Comparison of ENCODE assay signal across 17 mouse cellular contexts in the genomic region with DNA sequence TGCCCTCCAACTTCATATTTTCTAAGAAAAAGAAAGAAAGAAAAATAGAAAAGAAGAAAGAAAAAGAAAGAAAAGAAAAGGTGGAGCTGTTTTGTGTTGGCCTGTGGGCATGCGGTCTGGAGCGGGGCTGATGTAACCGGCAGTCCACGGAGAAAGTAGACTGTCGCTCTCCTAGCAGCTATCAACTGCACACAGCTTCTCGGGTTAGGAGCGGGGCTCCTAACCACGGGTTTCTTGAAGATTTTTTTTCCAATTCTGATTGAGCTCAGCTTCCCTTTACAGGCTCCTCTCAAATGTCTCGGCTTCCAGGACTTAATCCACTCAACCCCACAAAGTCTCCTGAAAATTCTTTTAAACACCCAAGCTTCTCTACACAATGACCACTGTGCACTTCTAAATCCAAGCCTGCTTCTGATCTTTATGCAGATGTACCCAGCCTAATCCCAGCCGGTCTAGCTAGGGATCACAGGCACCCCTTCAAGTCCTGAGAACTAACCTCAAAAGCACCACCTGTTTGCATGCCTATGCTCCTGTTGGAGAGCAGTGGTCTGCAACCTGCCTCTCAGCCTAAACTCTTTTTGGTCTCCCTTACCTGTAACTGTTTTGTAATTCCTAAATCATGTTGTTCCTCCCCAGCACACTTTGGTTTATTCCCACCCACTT. TPM values are rescaled to one million over a fixed set of nuclear protein-coding genes. Genes with fewer than 3 reads are reported as not detected.
A peak's percentile ranks its signal among the peaks of the same experiment; 100 is the strongest.
DNase-seq lines count a peak whose midpoint lies in the region; ATAC-seq and TF ChIP-seq lines count a peak whose summit lies in the region.
"Had no signal": no experiment of that assay in that cellular context is flagged by ENCODE, and none has a peak within 500 bp of the region (broad histone marks: within the 10 kb centered on the region; RNA-seq: fewer than 3 reads in every experiment).

No protein-coding gene starts in this region.

- no peak for TF ChIP-seq CTCF in midbrain, postnatal 0 days (IDR thresholded peaks at IDR 0.05)
- TF ChIP-seq CTCF in liver, embryonic 14.5 days (IDR thresholded peaks at IDR 0.05; ENCODE audit: low read depth) = no peak

- 0 out of 2 replicates have a peak, but pooled peaks have one; percentile 8 for TF ChIP-seq EP300 in liver, embryonic 14.5 days (IDR thresholded peaks at IDR 0.05; ENCODE audit: low read depth)

- H3K27ac ChIP-seq in embryonic facial prominence, embryonic 13.5 days = peak overlapping the region; percentile 62; the same call in 1 of the 2 replicates
- H3K27ac ChIP-seq in embryonic facial prominence, embryonic 10.5 days (replicated peaks) = no peak overlapping the region
- 0 out of 2 replicates have a peak overlapping the region, but pooled peaks have one; percentile 43 for H3K27ac ChIP-seq in midbrain, embryonic 12.5 days (replicated peaks)
- no peak overlapping the region for H3K27ac ChIP-seq in midbrain, postnatal 0 days (ENCODE audit: low read depth, low read length)
- H3K27ac ChIP-seq in liver, embryonic 14.5 days = no peak overlapping the region
- no peak overlapping the region for H3K27ac ChIP-seq in kidney, embryonic 15.5 days
- H3K27ac ChIP-seq: hindbrain, embryonic 10.5 days; kidney, postnatal 0 days; stomach, embryonic 15.5 days had no signal

- no peak overlapping the region for H3K9ac ChIP-seq in embryonic facial prominence, embryonic 13.5 days
- H3K9ac ChIP-seq in midbrain, embryonic 12.5 days (replicated peaks) = no peak overlapping the region
- no peak overlapping the region for H3K9ac ChIP-seq in midbrain, postnatal 0 days (replicated peaks; ENCODE audit: low read length, poor library complexity, severe bottlenecking)
- no peak overlapping the region for H3K9ac ChIP-seq in liver, embryonic 14.5 days (replicated peaks)
- no peak overlapping the region for H3K9ac ChIP-seq in kidney, embryonic 15.5 days
- H3K9ac ChIP-seq: lung, embryonic 14.5 days; stomach, embryonic 15.5 days had no signal

- DNase-seq in embryonic facial prominence, embryonic 10.5 days (ENCODE audit: low spot score) = no peak
- no peak for DNase-seq in midbrain, postnatal 0 days (ENCODE audit: low spot score)
- peak in 1 of 3 experiments; percentile 24 for DNase-seq in liver, embryonic 14.5 days (ENCODE audit: low read depth in 3 of 3, low spot score in 3 of 3)
- DNase-seq in layer of hippocampus, postnatal 14 days (ENCODE audit: low spot score in 2 of 2) = no peak
- DNase-seq in layer of hippocampus, adult 9-10 months (ENCODE audit: low spot score) = no peak
- DNase-seq: adrenal gland, postnatal 25 days; cerebellum, adult 11 months; heart, adult 18-20 months; left cerebral cortex, postnatal 4 days; lung, embryonic 14.5 days had no signal

- H3K36me3 ChIP-seq in embryonic facial prominence, embryonic 13.5 days = peaks cover 19% of the 10 kb centered on the region
- peaks cover 16% of the 10 kb centered on the region for H3K36me3 ChIP-seq in embryonic facial prominence, embryonic 10.5 days (replicated peaks)
- peaks cover 11% of the 10 kb centered on the region for H3K36me3 ChIP-seq in midbrain, embryonic 12.5 days
- H3K36me3 ChIP-seq in midbrain, postnatal 0 days (ENCODE audit: insufficient read depth, low read length) = no peaks in the 10 kb centered on the region
- H3K36me3 ChIP-seq in liver, embryonic 14.5 days (replicated peaks; ENCODE audit: control insufficient read depth, insufficient read depth, low read depth) = no peaks in the 10 kb centered on the region
- peaks cover 15% of the 10 kb centered on the region for H3K36me3 ChIP-seq in kidney, embryonic 15.5 days
- H3K36me3 ChIP-seq: stomach, embryonic 15.5 days had no signal

- no peaks in the 10 kb centered on the region for H3K27me3 ChIP-seq in embryonic facial prominence, embryonic 13.5 days
- no peaks in the 10 kb centered on the region for H3K27me3 ChIP-seq in embryonic facial prominence, embryonic 10.5 days (replicated peaks; ENCODE audit: low read depth, poor library complexity, severe bottlenecking)
- H3K27me3 ChIP-seq in midbrain, embryonic 12.5 days = no peaks in the 10 kb centered on the region
- no peaks in the 10 kb centered on the region for H3K27me3 ChIP-seq in midbrain, postnatal 0 days (ENCODE audit: insufficient read depth, low read length)
- no peaks in the 10 kb centered on the region for H3K27me3 ChIP-seq in liver, embryonic 14.5 days (ENCODE audit: control insufficient read depth, insufficient read depth, low read length)
- H3K27me3 ChIP-seq in kidney, embryonic 15.5 days = no peaks in the 10 kb centered on the region
- H3K27me3 ChIP-seq: stomach, embryonic 15.5 days had no signal

- no peaks in the 10 kb centered on the region for H3K9me3 ChIP-seq in embryonic facial prominence, embryonic 13.5 days
- H3K9me3 ChIP-seq in embryonic facial prominence, embryonic 10.5 days = no peaks in the 10 kb centered on the region
- H3K9me3 ChIP-seq in midbrain, embryonic 12.5 days = no peaks in the 10 kb centered on the region
- no peaks in the 10 kb centered on the region for H3K9me3 ChIP-seq in midbrain, postnatal 0 days (ENCODE audit: low read length)
- H3K9me3 ChIP-seq in liver, embryonic 14.5 days (ENCODE audit: control insufficient read depth, low read length) = no peaks in the 10 kb centered on the region
- no peaks in the 10 kb centered on the region for H3K9me3 ChIP-seq in kidney, embryonic 15.5 days (replicated peaks)
- H3K9me3 ChIP-seq: hindbrain, embryonic 10.5 days; stomach, embryonic 15.5 days had no signal

- peaks cover 13% of the 10 kb centered on the region for H3K4me1 ChIP-seq in embryonic facial prominence, embryonic 13.5 days
- H3K4me1 ChIP-seq in embryonic facial prominence, embryonic 10.5 days = peaks cover 6% of the 10 kb centered on the region
- peaks cover 12% of the 10 kb centered on the region for H3K4me1 ChIP-seq in midbrain, embryonic 12.5 days
- no peaks in the 10 kb centered on the region for H3K4me1 ChIP-seq in midbrain, postnatal 0 days (ENCODE audit: insufficient read depth, low read length)
- H3K4me1 ChIP-seq in liver, embryonic 14.5 days (replicated peaks; ENCODE audit: control insufficient read depth in 2 of 2, insufficient read depth in 2 of 2, low read length in 1 of 2) = peaks cover 3 to 14% of the 10 kb centered on the region in 2 experiments; a peak in 2 of 4 replicates
- H3K4me1 ChIP-seq in kidney, embryonic 15.5 days = 0 out of 2 replicates have a peak, but pooled peaks cover 3% of the 10 kb centered on the region
- H3K4me1 ChIP-seq: stomach, embryonic 15.5 days had no signal

- 30% methylated on average over 10 of the region's 10 CpGs for WGBS in embryonic facial prominence, embryonic 13.5 days
- WGBS in embryonic facial prominence, embryonic 10.5 days = 51% methylated on average over 10 of the region's 10 CpGs
- 22% methylated on average over 10 of the region's 10 CpGs for WGBS in midbrain, embryonic 12.5 days
- 17% methylated on average over 10 of the region's 10 CpGs for WGBS in midbrain, postnatal 0 days
- 14% methylated on average over 10 of the region's 10 CpGs for WGBS in liver, embryonic 14.5 days (ENCODE audit: insufficient replicate concordance)
- 70% methylated on average over 10 of the region's 10 CpGs for WGBS in kidney, embryonic 15.5 days

- no peak for ATAC-seq in embryonic facial prominence, embryonic 13.5 days (ENCODE audit: insufficient number of reproducible peaks, insufficient read depth, low FRiP score, low TSS enrichment, low read depth)
- ATAC-seq in midbrain, embryonic 12.5 days (ENCODE audit: low FRiP score, low read depth) = 0 out of 2 replicates have a peak, but pooled peaks have one; percentile 38
- ATAC-seq in midbrain, postnatal 0 days (ENCODE audit: low FRiP score) = no peak
- peak; percentile 89 for ATAC-seq in liver, embryonic 14.5 days (ENCODE audit: insufficient read depth)
- ATAC-seq in kidney, embryonic 15.5 days (replicated peaks; ENCODE audit: low FRiP score) = no peak
- ATAC-seq: inflammation-experienced regulatory T-cells, adult 6 months had no signal

- no peak overlapping the region for H3K4me2 ChIP-seq in embryonic facial prominence, embryonic 13.5 days
- H3K4me2 ChIP-seq in midbrain, embryonic 12.5 days (replicated peaks) = no peak overlapping the region; the same call in 1 of the 2 replicates
- no peak overlapping the region for H3K4me2 ChIP-seq in midbrain, postnatal 0 days (ENCODE audit: low read depth, low read length, poor library complexity, severe bottlenecking)
- peak overlapping the region; percentile 33 for H3K4me2 ChIP-seq in liver, embryonic 14.5 days (ENCODE audit: low read depth)
- no peak overlapping the region for H3K4me2 ChIP-seq in kidney, embryonic 15.5 days
- H3K4me2 ChIP-seq: lung, embryonic 14.5 days; stomach, embryonic 15.5 days had no signal

- H3K4me3 ChIP-seq in embryonic facial prominence, embryonic 13.5 days = no peak overlapping the region
- H3K4me3 ChIP-seq in embryonic facial prominence, embryonic 10.5 days = no peak overlapping the region
- H3K4me3 ChIP-seq in midbrain, embryonic 12.5 days = no peak overlapping the region
- no peak overlapping the region for H3K4me3 ChIP-seq in midbrain, postnatal 0 days (ENCODE audit: low read depth, low read length)
- no peak overlapping the region for H3K4me3 ChIP-seq in liver, embryonic 14.5 days (ENCODE audit: insufficient read depth in 1 of 2, low read depth in 2 of 2, low read length in 2 of 2)
- H3K4me3 ChIP-seq in kidney, embryonic 15.5 days (replicated peaks) = no peak overlapping the region
- H3K4me3 ChIP-seq: hindbrain, embryonic 10.5 days; stomach, embryonic 15.5 days had no signal

RNA-seq across cellular contexts. Expression of gene Chd6, which starts 42.6 kb away (rescaled TPM):
- polyA plus RNA-seq in embryonic facial prominence, embryonic 13.5 days (2015; fragmentation: Nextera tagmentation; extraction: Ambion mirVana) = 49.9 and 50.1 TPM in 2 replicates
- polyA plus RNA-seq in embryonic facial prominence, embryonic 10.5 days (2016; fragmentation: Nextera tagmentation; extraction: Ambion mirVana) = 31.0 and 34.4 TPM in 2 replicates
- polyA plus RNA-seq in midbrain, embryonic 12.5 days (2016; fragmentation: Nextera tagmentation; extraction: Ambion mirVana) = 42.8 and 47.8 TPM in 2 replicates
- total RNA-seq in midbrain, postnatal 0 days (2014; rRNA removed) = 58.3 and 69.6 TPM in 2 replicates
- polyA plus RNA-seq in midbrain, postnatal 0 days (2015; fragmentation: Nextera tagmentation; extraction: Ambion mirVana) = 23.5 and 26.6 TPM in 2 replicates
- polyA plus RNA-seq in liver, embryonic 14.5 days (2012; rRNA removed) = 3.0 and 3.6 TPM in 2 replicates
- 3.0 and 3.1 TPM in 2 replicates for polyA plus RNA-seq in liver, embryonic 14.5 days (2014; fragmentation: Nextera tagmentation; extraction: Ambion mirVana)
- 10 to 100 TPM; 56.7 to 68.5 TPM for total RNA-seq in layer of hippocampus, postnatal 14 days (2021)
- 31.2 and 32.9 TPM in 2 replicates for polyA plus RNA-seq in kidney, embryonic 15.5 days (2015; fragmentation: Nextera tagmentation; extraction: Ambion mirVana)

Comparison
In these comparisons a context has a peak if more than half of its experiments do, and no peak if none do; other contexts are left out.
1. ATAC-seq: peak in midbrain, embryonic 12.5 days (single experiment) and liver, embryonic 14.5 days (single experiment); none in embryonic facial prominence, embryonic 13.5 days (single experiment), midbrain, postnatal 0 days (single experiment) and kidney, embryonic 15.5 days (single experiment).
2. H3K27ac ChIP-seq: peak in embryonic facial prominence, embryonic 13.5 days (single experiment) and midbrain, embryonic 12.5 days (single experiment); none in embryonic facial prominence, embryonic 10.5 days (single experiment), midbrain, postnatal 0 days (single experiment), liver, embryonic 14.5 days (single experiment) and kidney, embryonic 15.5 days (single experiment).